Mouse (Mus musculus) CH12.LX (cell line): ENCODE measurements around the gene Srrm4. TPM values are rescaled to one million over a fixed set of nuclear protein-coding genes. Genes with fewer than 3 reads are reported as not detected.

Source experiments
- DNase-seq: peaks from one replicate; pipeline ENCODE4 v3.0.0-alpha.2; 2013; ENCODE audit errors: extremely low read depth
- H3K27ac ChIP-seq: 2 replicates; pipeline ENCODE4 v1.5.1; 2012; ENCODE audit warnings: low read depth, mild to moderate bottlenecking, control low read depth, moderate library complexity; ENCODE audit not compliant: insufficient read depth
- H3K27me3 ChIP-seq: replicated peaks from 2 replicates; pipeline ENCODE3; 2012; ENCODE audit warnings: inconsistent platforms
- H3K36me3 ChIP-seq, 2 experiments: replicated peaks in 1 of 2; 2 replicates each; pipeline versions ENCODE3 to v1.6.1; 2012; ENCODE audit warnings: inconsistent platforms in 1 of 2, low read length in 1 of 2, mild to moderate bottlenecking in 1 of 2, mixed read lengths in 1 of 2, moderate library complexity in 1 of 2; ENCODE audit not compliant: control insufficient read depth in 1 of 2, insufficient read depth in 1 of 2
- H3K4me1 ChIP-seq, 2 experiments: 2 replicates each; pipeline ENCODE4 v1.6.1; 2012; ENCODE audit warnings: inconsistent platforms in 1 of 2, moderate library complexity in 1 of 2; ENCODE audit not compliant: insufficient read depth in 2 of 2, control insufficient read depth in 1 of 2
- H3K4me2 ChIP-seq: 2 replicates; pipeline ENCODE4 v1.6.1; 2012; ENCODE audit warnings: low read depth, mild to moderate bottlenecking, control low read depth; ENCODE audit not compliant: poor library complexity, insufficient read depth, severe bottlenecking
- H3K4me3 ChIP-seq, 3 experiments: fragments of 150-350 bp in 1 of 3; sonication (generic) in 1 of 3; replicated peaks in 1 of 3; 2 replicates each; pipeline versions ENCODE3 to v1.5.1; 2011 to 2012; ENCODE audit warnings: low read depth in 2 of 3, low read length in 2 of 3, mild to moderate bottlenecking in 2 of 3, moderate library complexity in 2 of 3, control low read depth in 1 of 3, improper control_type of control experiment in 1 of 3, inconsistent platforms in 1 of 3, mixed read lengths in 1 of 3; ENCODE audit not compliant: poor library complexity in 1 of 3
- H3K79me2 ChIP-seq: replicated peaks from 2 replicates; pipeline ENCODE4 v1.6.1; 2012; ENCODE audit warnings: mild to moderate bottlenecking, moderate library complexity; ENCODE audit not compliant: control insufficient read depth, poor library complexity, insufficient read depth, severe bottlenecking; ENCODE audit errors: extremely low read depth
- H3K9ac ChIP-seq: 2 replicates; pipeline ENCODE4 v1.6.1; 2012; ENCODE audit warnings: low read depth, mild to moderate bottlenecking, control low read depth, moderate library complexity; ENCODE audit not compliant: insufficient read depth
- H3K9me3 ChIP-seq: replicated peaks from 2 replicates; pipeline ENCODE3; 2012; ENCODE audit warnings: low read length, inconsistent platforms, mixed read lengths
- BHLHE40 ChIP-seq: IDR thresholded peaks from 2 replicates; pipeline ENCODE4 v1.6.1; 2011; ENCODE audit warnings: mild to moderate bottlenecking, low read depth, low read length, improper control_type of control experiment
- CHD1 ChIP-seq: IDR thresholded peaks from 2 replicates; pipeline ENCODE4 v1.6.1; 2012; ENCODE audit warnings: low read depth, low read length, improper control_type of control experiment, inconsistent platforms
- CTCF ChIP-seq, 2 experiments: IDR thresholded peaks in 1 of 2; conservative IDR thresholded peaks in 1 of 2; 2 replicates each; pipeline ENCODE4 v1.5.1; 2011 to 2012; ENCODE audit warnings: low read depth in 2 of 2, low read length in 2 of 2, improper control_type of control experiment in 1 of 2, inconsistent platforms in 1 of 2, mild to moderate bottlenecking in 1 of 2, moderate library complexity in 1 of 2
- E2F4 ChIP-seq: IDR thresholded peaks from 2 replicates; pipeline ENCODE4 v1.6.1; 2011; ENCODE audit warnings: low read depth, low read length, improper control_type of control experiment; ENCODE audit not compliant: insufficient replicate concordance
- ETS1 ChIP-seq: conservative IDR thresholded peaks from 2 replicates; pipeline ENCODE4 v1.6.1; 2012; ENCODE audit warnings: low read depth, mild to moderate bottlenecking, inconsistent platforms, low read length, improper control_type of control experiment, moderate library complexity
- GABPA ChIP-seq: IDR thresholded peaks from 2 replicates; pipeline ENCODE4 v1.6.1; 2012; ENCODE audit warnings: low read depth, low read length, improper control_type of control experiment, inconsistent platforms; ENCODE audit not compliant: insufficient replicate concordance
- JUND ChIP-seq: conservative IDR thresholded peaks from 2 replicates; pipeline ENCODE4 v1.6.1; 2011; ENCODE audit warnings: low read depth, low read length, improper control_type of control experiment
- KAT2A ChIP-seq: IDR thresholded peaks from 2 replicates; pipeline ENCODE4 v1.6.1; 2012; ENCODE audit warnings: low read length, improper control_type of control experiment, inconsistent platforms; ENCODE audit not compliant: insufficient replicate concordance
- MAFK ChIP-seq: IDR thresholded peaks from 2 replicates; pipeline ENCODE4 v1.6.1; 2011; ENCODE audit warnings: low read length, improper control_type of control experiment; ENCODE audit not compliant: insufficient replicate concordance
- MAX ChIP-seq: IDR thresholded peaks from 2 replicates; pipeline ENCODE4 v1.6.1; 2011; ENCODE audit warnings: low read length, improper control_type of control experiment
- MAZ ChIP-seq: IDR thresholded peaks from 2 replicates; pipeline ENCODE4 v1.6.1; 2012; ENCODE audit warnings: low read depth, mild to moderate bottlenecking, inconsistent platforms, low read length, improper control_type of control experiment, moderate library complexity
- MXI1 ChIP-seq: IDR thresholded peaks from 2 replicates; pipeline ENCODE4 v1.6.1; 2011; ENCODE audit warnings: mild to moderate bottlenecking, low read depth, low read length, improper control_type of control experiment
- NRF1 ChIP-seq: IDR thresholded peaks from 2 replicates; pipeline ENCODE4 v1.6.1; 2014; ENCODE audit warnings: low read depth, mild to moderate bottlenecking, inconsistent platforms, low read length, improper control_type of control experiment, moderate library complexity
- PAX5 ChIP-seq: IDR thresholded peaks from 2 replicates; pipeline ENCODE4 v1.6.1; 2012; ENCODE audit warnings: low read length, inconsistent platforms, mixed read lengths
- RAD21 ChIP-seq: IDR thresholded peaks from 2 replicates; pipeline ENCODE4 v1.6.1; 2011; ENCODE audit warnings: low read depth, mild to moderate bottlenecking, low read length, improper control_type of control experiment, moderate library complexity
- SIN3A ChIP-seq: IDR thresholded peaks from 2 replicates; pipeline ENCODE4 v1.6.1; 2012; ENCODE audit warnings: low read length, improper control_type of control experiment, inconsistent platforms
- TCF12 ChIP-seq: IDR thresholded peaks from 2 replicates; pipeline ENCODE4 v1.6.1; 2014; ENCODE audit warnings: low read depth, mild to moderate bottlenecking, inconsistent platforms, low read length, improper control_type of control experiment
- ZC3H11A ChIP-seq: IDR thresholded peaks from 2 replicates; pipeline ENCODE4 v1.6.1; 2012; ENCODE audit warnings: low read depth, mild to moderate bottlenecking, inconsistent platforms, low read length, improper control_type of control experiment
- ZKSCAN1 ChIP-seq: IDR thresholded peaks from 2 replicates; pipeline ENCODE4 v1.6.1; 2012; ENCODE audit warnings: low read depth, inconsistent platforms, low read length, improper control_type of control experiment, borderline replicate concordance
- ZMIZ1 ChIP-seq: IDR thresholded peaks from 2 replicates; pipeline ENCODE4 v1.6.1; 2012; ENCODE audit warnings: low read depth, mild to moderate bottlenecking, inconsistent platforms, low read length, improper control_type of control experiment
- ZNF384 ChIP-seq: IDR thresholded peaks from 2 replicates; pipeline ENCODE4 v1.6.1; 2012; ENCODE audit warnings: low read depth, low read length, improper control_type of control experiment, inconsistent platforms
- dilution Hi-C: fragments of 300-500 bp; cut with MboI; formaldehyde crosslinking; loops from 2 replicates; pipeline ENCODE4 v1.14.3; 2020; ENCODE audit warnings: low sequenced_read_pairs; ENCODE audit not compliant: extremely low pct_unique_long_range_greater_than_20kb, extremely low pct_ligation_motif_present
- in situ Hi-C: fragments of 300-500 bp; cut with MboI; formaldehyde crosslinking; loops from 3 replicates; pipeline ENCODE4 v1.14.3; 2019; ENCODE audit warnings: low sequenced_read_pairs, low pct_ligation_motif_present, low pct_unique_long_range_greater_than_20kb, mixed read lengths
- polyA plus RNA-seq: library from polyadenylated mRNA; unstranded; fragments of >175 nt; gene quantifications from 2 replicates; pipeline ENCODE4 v1.2.1, GENCODE M21; 2012; ENCODE audit warnings: low read depth; ENCODE audit not compliant: insufficient read length
- total RNA-seq, 2 experiments: library from RNA; depleted of rRNA; stranded (reverse); fragments of 300-350 nt in 1 of 2; fragments of >200 nt in 1 of 2; gene quantifications; 2 replicates each; pipeline ENCODE4 v1.2.3; 2012 to 2014

The Srrm4 gene
- total and polyA plus RNA-seq, 3 experiments: not detected

GRCm38 (mm10) chr5:116564391-116564790, 27.2 kb downstream of the Srrm4 start:
- TF ChIP-seq MAZ: no peak
- no peak for TF ChIP-seq TCF12
- no peak for TF ChIP-seq PAX5
- no peak for TF ChIP-seq GABPA
- no peak for TF ChIP-seq JUND
- TF ChIP-seq SIN3A: no peak
- no peak for TF ChIP-seq MAX
- TF ChIP-seq NRF1: no peak
- TF ChIP-seq BHLHE40: no peak
- no peak for TF ChIP-seq ZC3H11A
- TF ChIP-seq CHD1: no peak
- no peak for TF ChIP-seq ETS1
- TF ChIP-seq ZKSCAN1: no peak
- TF ChIP-seq E2F4: no peak
- TF ChIP-seq, all 38 proteins: peak for 0

GRCm38 (mm10) chr5:116563713-116564112, 27.9 kb downstream of the Srrm4 start:
- Histone ChIP-seq H3K4me3 (no peak overlapping the region), H3K36me3 (no peaks in the 10 kb centered on the region), H3K79me2 (no peaks in the 10 kb centered on the region), H3K9me3 (peaks cover 91% of the 10 kb centered on the region), H3K9ac (no peak overlapping the region), H3K4me1 (no peaks in the 10 kb centered on the region), H3K4me2 (no peak overlapping the region), H3K27ac (no peak overlapping the region), H3K27me3 (no peaks in the 10 kb centered on the region)
- dilution Hi-C loops: no loop called here
- no peak for TF ChIP-seq CTCF (conservative IDR thresholded peaks at IDR 0.05 in 1 of 2, IDR thresholded peaks at IDR 0.05 in 1 of 2; ENCODE audit: low read depth in 2 of 2, low read length in 2 of 2)
- TF ChIP-seq MAX: no peak
- TF ChIP-seq CHD1: no peak
- no peak for TF ChIP-seq MAFK
- no peak for TF ChIP-seq ZNF384
- TF ChIP-seq KAT2A: no peak
- TF ChIP-seq ZMIZ1: no peak
- no peak for TF ChIP-seq RAD21
- no peak for TF ChIP-seq MXI1
- in situ Hi-C loops: no loop called here
- no peak for DNase-seq

More at GRCm38 (mm10) chr5:116564391-116564790, 27.2 kb downstream of the Srrm4 start:
- Histone ChIP-seq H3K79me2 (no peaks in the 10 kb centered on the region), H3K9me3 (peaks cover 92% of the 10 kb centered on the region), H3K27ac (no peak overlapping the region), H3K4me1 (no peaks in the 10 kb centered on the region), H3K9ac (no peak overlapping the region), H3K27me3 (no peaks in the 10 kb centered on the region), H3K4me3 (no peak overlapping the region), H3K36me3 (no peaks in the 10 kb centered on the region), H3K4me2 (no peak overlapping the region)
- DNase-seq: no peak
- in situ Hi-C loops (no loop called here), dilution Hi-C loops (no loop called here)
